Mouse (Mus musculus) kidney, adult 2 months (tissue): ENCODE measurements around the gene Borcs6.

Experiments
- CTCF ChIP-seq: fragments of 200-500 bp; conservative IDR thresholded peaks from 2 replicates; pipeline ENCODE4 v1.5.1; 2011; ENCODE audit warnings: low read depth, mild to moderate bottlenecking, control low read depth, low read length, moderate library complexity, mixed read lengths; ENCODE audit not compliant: insufficient read depth, insufficient read length
- POLR2A ChIP-seq: fragments of 200-500 bp; IDR thresholded peaks from one replicate; pipeline ENCODE4 v1.6.1; 2011; ENCODE audit warnings: low read depth, low read length, control low read depth

DNA sequence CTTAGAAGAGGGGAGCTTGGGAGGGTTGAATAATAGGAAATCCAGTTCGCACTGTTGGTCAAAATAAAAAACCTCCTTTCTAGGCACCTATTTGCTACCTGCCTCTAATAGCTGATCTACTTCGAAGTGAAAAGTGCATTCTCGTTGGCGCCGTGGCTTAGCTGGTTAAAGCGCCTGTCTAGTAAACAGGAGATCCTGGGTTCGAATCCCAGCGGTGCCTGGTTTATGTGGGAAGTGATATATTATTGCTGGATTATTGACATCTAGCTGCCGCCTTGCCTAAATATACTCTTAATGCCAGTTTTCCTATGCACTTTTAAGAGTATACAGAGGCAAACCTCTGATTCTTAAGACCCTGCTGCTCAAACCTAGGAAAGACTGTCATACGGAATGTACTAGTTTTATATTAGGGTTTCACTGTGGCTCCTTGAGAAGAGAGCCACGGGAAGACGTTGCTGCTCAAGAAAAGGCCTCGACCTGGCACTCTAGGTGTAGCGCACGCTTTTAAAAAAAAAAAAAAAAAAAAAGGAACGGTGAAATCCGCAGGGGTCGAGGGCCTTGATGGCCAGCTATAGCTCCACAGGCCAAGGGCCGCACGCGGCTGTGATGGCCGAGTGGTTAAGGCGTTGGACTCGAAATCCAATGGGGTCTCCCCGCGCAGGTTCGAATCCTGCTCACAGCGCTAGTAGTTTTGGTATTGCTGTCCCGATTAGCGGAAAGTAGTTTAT lies 51.0 kb downstream of the Borcs6 start:
- TF ChIP-seq CTCF (no peak), POLR2A (no peak)
